Mouse (Mus musculus): ENCODE measurements at regions not wholly inside any gene's neighbourhood (a gene's known extent, or its start where the extent isn't known, plus 50 kb on each side); places are given as distances from the start of the nearest gene placed in this dataset.

- no peaks in the 10 kb centered on the region for H3K27me3 ChIP-seq (ENCODE audit: control insufficient read depth, insufficient read depth, low read length)
- no peak overlapping the region for H3K27ac ChIP-seq
- WGBS: 71% methylated on average over 1 of the region's 1 CpGs
- intact Hi-C loops (cut with DNase I): no loop called here
- H3K79me2 ChIP-seq (replicated peaks; ENCODE audit: control insufficient read depth, insufficient read depth, low read length): no peaks in the 10 kb centered on the region
- H3K4me3 ChIP-seq: no peak overlapping the region
- no peaks in the 10 kb centered on the region for H3K4me1 ChIP-seq (ENCODE audit: control insufficient read depth, insufficient read depth, low read length)
- no peaks in the 10 kb centered on the region for H3K36me3 ChIP-seq (ENCODE audit: control insufficient read depth, insufficient read depth, low read length)
- H3K9ac ChIP-seq (ENCODE audit: low read depth, low read length): no peak overlapping the region
- DNase-seq: no peak
- TF ChIP-seq CTCF (IDR thresholded peaks at IDR 0.05) (no peak), EP300 (IDR thresholded peaks at IDR 0.05; ENCODE audit: insufficient read depth, low read depth, low read length) (no peak), POLR2A (IDR thresholded peaks at IDR 0.05; ENCODE audit: insufficient read depth, low read depth, low read length) (no peak)
Measured at GRCm38 (mm10) chr11:18734075-18734474, 284.7 kb downstream of the Meis1 start.

DNA sequence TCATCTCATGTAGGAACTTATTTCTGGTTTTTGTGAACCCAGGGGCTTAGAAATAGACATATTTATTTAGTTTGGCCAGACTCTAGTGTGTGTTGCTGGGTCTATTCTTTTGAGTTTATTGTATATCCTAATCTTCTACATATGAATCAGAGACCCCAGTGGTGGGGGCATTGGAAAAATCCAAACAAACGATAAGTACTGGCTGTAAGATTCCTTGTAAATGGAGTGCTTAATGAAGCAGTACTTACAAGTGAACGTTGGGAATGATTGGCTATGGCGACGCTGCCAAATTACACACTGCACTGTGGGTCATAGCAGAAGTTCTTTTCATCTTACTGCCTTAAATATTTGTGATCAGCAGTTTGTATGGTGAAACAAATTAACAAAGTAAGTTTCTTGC, 289.0 kb downstream of the Meis1 start:
- WGBS: 68% methylated on average over 4 of the region's 4 CpGs
- no peak overlapping the region for H3K9ac ChIP-seq (ENCODE audit: low read depth, low read length)
- no peak overlapping the region for H3K27ac ChIP-seq
- no peaks in the 10 kb centered on the region for H3K79me2 ChIP-seq (replicated peaks; ENCODE audit: control insufficient read depth, insufficient read depth, low read length)
- TF ChIP-seq POLR2A (IDR thresholded peaks at IDR 0.05; ENCODE audit: insufficient read depth, low read depth, low read length) (no peak), CTCF (IDR thresholded peaks at IDR 0.05) (no peak), EP300 (IDR thresholded peaks at IDR 0.05; ENCODE audit: insufficient read depth, low read depth, low read length) (no peak)
- H3K4me3 ChIP-seq: no peak overlapping the region
- intact Hi-C loops (cut with DNase I): no loop called here
- no peaks in the 10 kb centered on the region for H3K36me3 ChIP-seq (ENCODE audit: control insufficient read depth, insufficient read depth, low read length)
- H3K4me1 ChIP-seq (ENCODE audit: control insufficient read depth, insufficient read depth, low read length): no peaks in the 10 kb centered on the region
- no peaks in the 10 kb centered on the region for H3K27me3 ChIP-seq (ENCODE audit: control insufficient read depth, insufficient read depth, low read length)
- no peak for DNase-seq

DNA sequence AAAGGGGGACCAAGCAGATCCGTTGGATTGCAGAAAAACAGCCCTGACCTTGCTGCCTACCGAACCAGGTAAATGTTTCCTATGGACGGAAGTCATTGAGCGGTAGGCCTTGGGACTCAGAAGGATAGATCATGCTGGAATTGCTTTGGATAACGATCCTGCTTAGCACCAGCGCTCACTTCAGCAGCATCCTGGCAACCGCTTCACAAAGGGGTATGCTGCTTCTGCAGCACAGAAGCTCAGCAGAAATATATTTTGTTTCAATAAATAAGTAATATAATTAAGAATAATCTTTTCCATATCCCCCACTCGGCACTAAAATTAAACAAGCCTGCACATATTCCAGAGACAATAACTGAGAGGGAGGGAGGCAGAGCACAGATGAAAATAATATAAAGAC, 296.0 kb downstream of the Meis1 start:
- 90% methylated on average over 8 of the region's 8 CpGs for WGBS
- intact Hi-C loops (cut with DNase I): no loop called here
- DNase-seq: no peak

GRCm38 (mm10) chr11:18715851-18716126, 303.0 kb downstream of the Meis1 start:
- Histone ChIP-seq H3K4me1 (ENCODE audit: control insufficient read depth, insufficient read depth, low read length) (no peaks in the 10 kb centered on the region), H3K36me3 (ENCODE audit: control insufficient read depth, insufficient read depth, low read length) (no peaks in the 10 kb centered on the region), H3K27ac (no peak overlapping the region), H3K27me3 (ENCODE audit: control insufficient read depth, insufficient read depth, low read length) (no peaks in the 10 kb centered on the region), H3K79me2 (replicated peaks; ENCODE audit: control insufficient read depth, insufficient read depth, low read length) (no peaks in the 10 kb centered on the region), H3K9ac (ENCODE audit: low read depth, low read length) (no peak overlapping the region), H3K4me3 (no peak overlapping the region)
- TF ChIP-seq CTCF (IDR thresholded peaks at IDR 0.05) (no peak), EP300 (IDR thresholded peaks at IDR 0.05; ENCODE audit: insufficient read depth, low read depth, low read length) (no peak), POLR2A (IDR thresholded peaks at IDR 0.05; ENCODE audit: insufficient read depth, low read depth, low read length) (no peak)
- no peak for DNase-seq
- intact Hi-C loops (cut with DNase I): no loop called here
- 60% methylated on average over 1 of the region's 1 CpGs for WGBS

More for the DNA sequence above, 296.0 kb downstream of the Meis1 start:
- Histone ChIP-seq H3K9ac (ENCODE audit: low read depth, low read length) (no peak overlapping the region), H3K36me3 (ENCODE audit: control insufficient read depth, insufficient read depth, low read length) (no peaks in the 10 kb centered on the region), H3K27ac (no peak overlapping the region), H3K4me1 (ENCODE audit: control insufficient read depth, insufficient read depth, low read length) (no peaks in the 10 kb centered on the region), H3K79me2 (replicated peaks; ENCODE audit: control insufficient read depth, insufficient read depth, low read length) (no peaks in the 10 kb centered on the region), H3K4me3 (no peak overlapping the region), H3K27me3 (ENCODE audit: control insufficient read depth, insufficient read depth, low read length) (no peaks in the 10 kb centered on the region)
- TF ChIP-seq CTCF (IDR thresholded peaks at IDR 0.05) (no peak), POLR2A (IDR thresholded peaks at IDR 0.05; ENCODE audit: insufficient read depth, low read depth, low read length) (no peak), EP300 (IDR thresholded peaks at IDR 0.05; ENCODE audit: insufficient read depth, low read depth, low read length) (no peak)

GRCm38 (mm10) chr11:18715050-18715850, 303.5 kb downstream of the Meis1 start:
- no peak for DNase-seq
- no peaks in the 10 kb centered on the region for H3K36me3 ChIP-seq (ENCODE audit: control insufficient read depth, insufficient read depth, low read length)
- WGBS: 59% methylated on average over 2 of the region's 2 CpGs
- no peak overlapping the region for H3K9ac ChIP-seq (ENCODE audit: low read depth, low read length)
- no peaks in the 10 kb centered on the region for H3K4me1 ChIP-seq (ENCODE audit: control insufficient read depth, insufficient read depth, low read length)
- TF ChIP-seq EP300 (IDR thresholded peaks at IDR 0.05; ENCODE audit: insufficient read depth, low read depth, low read length) (no peak), POLR2A (IDR thresholded peaks at IDR 0.05; ENCODE audit: insufficient read depth, low read depth, low read length) (no peak), CTCF (IDR thresholded peaks at IDR 0.05) (no peak)
- no peak overlapping the region for H3K27ac ChIP-seq
- H3K27me3 ChIP-seq (ENCODE audit: control insufficient read depth, insufficient read depth, low read length): no peaks in the 10 kb centered on the region
- H3K79me2 ChIP-seq (replicated peaks; ENCODE audit: control insufficient read depth, insufficient read depth, low read length): no peaks in the 10 kb centered on the region
- intact Hi-C loops (cut with DNase I): no loop called here
- H3K4me3 ChIP-seq: no peak overlapping the region

- Histone ChIP-seq H3K36me3 (ENCODE audit: control insufficient read depth, insufficient read depth, low read length) (no peaks in the 10 kb centered on the region), H3K4me1 (ENCODE audit: control insufficient read depth, insufficient read depth, low read length) (no peaks in the 10 kb centered on the region), H3K4me3 (no peak overlapping the region), H3K27ac (no peak overlapping the region), H3K9ac (ENCODE audit: low read depth, low read length) (no peak overlapping the region), H3K79me2 (replicated peaks; ENCODE audit: control insufficient read depth, insufficient read depth, low read length) (no peaks in the 10 kb centered on the region), H3K27me3 (ENCODE audit: control insufficient read depth, insufficient read depth, low read length) (no peaks in the 10 kb centered on the region)
- intact Hi-C loops (cut with DNase I): no loop called here
- WGBS: 83% methylated on average over 5 of the region's 5 CpGs
- DNase-seq: no peak
- TF ChIP-seq POLR2A (IDR thresholded peaks at IDR 0.05; ENCODE audit: insufficient read depth, low read depth, low read length) (no peak), CTCF (IDR thresholded peaks at IDR 0.05) (no peak), EP300 (IDR thresholded peaks at IDR 0.05; ENCODE audit: insufficient read depth, low read depth, low read length) (no peak)
Measured at GRCm38 (mm10) chr11:18714400-18714799, 304.4 kb downstream of the Meis1 start.
